Mouse (Mus musculus) brain, adult 2 months (tissue): ENCODE data around the gene Cnnm3.

Experiments used
- DNase-seq: peaks from one replicate; pipeline ENCODE4 v3.0.0; 2011; ENCODE audit warnings: low read depth, low spot score

Gene Cnnm3

DNA sequence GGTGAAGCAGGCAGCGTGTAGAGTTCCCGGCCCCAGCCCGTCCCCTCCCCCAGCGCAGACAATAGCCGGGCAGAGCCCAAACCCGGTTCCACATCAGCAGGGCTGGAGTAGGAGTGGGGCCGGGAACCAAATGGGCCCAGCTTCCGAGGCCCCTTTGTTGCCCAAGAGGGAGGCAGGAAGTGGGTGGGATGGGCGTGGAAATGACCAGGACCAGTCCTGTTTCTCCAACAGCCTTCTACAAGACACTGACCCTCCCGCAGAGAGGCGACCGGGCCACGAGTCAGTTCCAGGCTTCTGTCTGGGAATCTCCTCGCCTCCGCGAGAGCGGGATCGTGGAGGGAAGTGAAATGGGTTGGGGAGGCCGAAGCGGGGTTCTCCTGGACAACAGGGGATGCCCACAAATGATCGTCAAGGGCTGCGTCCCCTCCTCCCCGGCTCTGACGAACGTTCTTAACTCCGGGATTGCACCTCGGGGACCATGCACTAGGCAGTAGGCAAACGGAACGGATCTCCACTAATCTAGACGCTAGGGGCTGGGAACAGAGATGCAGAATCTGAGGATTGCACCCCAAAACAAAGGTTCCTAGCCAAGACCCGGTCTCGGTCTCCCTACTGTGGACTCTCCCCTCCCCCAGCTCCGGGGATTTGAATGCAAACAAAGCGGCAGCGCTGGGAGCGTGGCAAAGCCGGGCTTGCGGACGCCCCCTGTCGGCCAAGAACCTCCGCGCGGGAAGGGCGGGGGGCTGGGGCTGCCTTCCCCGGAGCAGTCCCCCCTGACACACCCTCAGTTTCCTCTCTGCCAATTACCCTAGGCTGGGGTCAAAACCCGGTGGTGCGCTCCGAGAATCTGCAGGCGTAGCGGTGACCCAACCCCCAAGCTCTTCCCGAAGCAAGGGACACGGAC, 45.1 kb downstream of the Cnnm3 start:
- peak; percentile 95 for DNase-seq

DNA sequence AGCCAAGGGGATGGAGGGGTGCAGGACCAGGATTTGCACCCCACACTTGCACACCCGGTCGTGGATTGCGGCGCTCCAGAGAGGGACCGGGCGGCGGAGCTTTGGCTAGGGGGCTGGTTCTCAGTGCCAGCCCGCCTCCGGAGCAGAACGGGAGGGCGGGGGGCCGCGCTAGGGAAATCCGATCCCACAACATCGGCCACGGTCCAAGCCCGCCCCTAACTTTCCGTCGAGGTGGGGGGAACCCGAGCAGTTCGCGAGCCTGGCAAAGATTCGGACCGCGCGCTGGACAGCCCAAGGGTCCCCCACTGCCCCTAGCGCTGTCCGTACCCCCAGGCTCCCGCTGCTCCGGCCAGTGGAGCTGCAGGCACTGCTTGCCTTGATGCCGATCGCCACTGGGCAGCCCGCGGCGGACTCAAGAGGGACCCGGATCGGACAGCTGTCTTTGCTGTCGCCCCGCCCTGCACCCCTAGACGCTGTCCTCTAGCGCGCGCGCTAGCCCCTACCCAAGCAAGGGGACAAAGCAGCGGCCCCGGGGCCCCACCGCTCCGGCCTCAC, 45.9 kb downstream of the Cnnm3 start:
- DNase-seq = peak; percentile 66

GRCm38 (mm10) chr1:36558031-36558993, 46.6 kb downstream of the Cnnm3 start, which contains the start of gene Sema4c:
TSS of gene Sema4c (minus strand) at chr1:36558349.
- peak; percentile 73 for DNase-seq

- no peak for DNase-seq
These were observed 47.6 kb downstream of the Cnnm3 start for GRCm38 (mm10) chr1:36559256-36559655.

DNA sequence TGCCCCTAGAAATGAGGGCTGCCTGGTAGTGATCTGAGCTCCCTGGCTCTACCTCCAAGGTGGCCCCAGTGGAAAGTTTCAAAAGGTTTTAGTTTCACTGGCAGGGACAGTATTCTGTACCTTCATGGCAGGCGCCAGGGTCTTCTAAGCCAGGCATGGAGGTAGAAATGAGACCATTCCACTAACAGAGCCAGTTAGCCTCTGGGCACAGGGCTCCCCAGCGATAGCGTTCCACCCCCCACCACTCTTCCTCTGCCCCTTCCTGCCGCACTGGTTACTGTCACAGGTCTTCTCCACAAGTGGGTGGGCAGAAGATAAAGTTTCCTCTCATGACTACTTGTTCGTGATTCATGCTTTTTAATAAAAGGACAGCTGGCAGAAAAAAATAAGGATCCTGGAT, 48.2 kb downstream of the Cnnm3 start:
- no peak for DNase-seq

GRCm38 (mm10) chr1:36560903-36561302, 49.2 kb downstream of the Cnnm3 start:
- no peak for DNase-seq

- no peak for DNase-seq
These were observed 50.7 kb downstream of the Cnnm3 start for GRCm38 (mm10) chr1:36562388-36562787.

DNA sequence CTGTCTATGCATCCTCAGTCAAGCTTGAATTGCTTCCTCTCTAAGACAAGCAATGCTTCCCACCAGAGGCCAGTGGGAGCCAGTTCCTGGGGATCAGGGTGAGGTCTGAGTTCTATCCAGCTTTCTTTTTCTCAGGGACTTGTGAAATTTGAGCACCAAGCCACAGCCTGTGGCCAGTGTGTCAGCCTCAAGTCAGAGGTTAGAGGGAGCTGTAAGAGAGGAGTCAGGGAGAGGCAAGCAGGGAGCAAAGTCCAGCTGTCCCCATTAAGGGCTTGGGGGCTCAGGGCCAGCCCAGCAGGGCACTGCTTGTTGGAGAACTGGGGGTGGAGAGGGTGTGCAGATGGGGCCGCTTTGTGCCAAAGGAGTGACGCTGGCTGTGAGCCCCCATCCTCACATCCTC, 51.5 kb downstream of the Cnnm3 start:
- no peak for DNase-seq

DNA sequence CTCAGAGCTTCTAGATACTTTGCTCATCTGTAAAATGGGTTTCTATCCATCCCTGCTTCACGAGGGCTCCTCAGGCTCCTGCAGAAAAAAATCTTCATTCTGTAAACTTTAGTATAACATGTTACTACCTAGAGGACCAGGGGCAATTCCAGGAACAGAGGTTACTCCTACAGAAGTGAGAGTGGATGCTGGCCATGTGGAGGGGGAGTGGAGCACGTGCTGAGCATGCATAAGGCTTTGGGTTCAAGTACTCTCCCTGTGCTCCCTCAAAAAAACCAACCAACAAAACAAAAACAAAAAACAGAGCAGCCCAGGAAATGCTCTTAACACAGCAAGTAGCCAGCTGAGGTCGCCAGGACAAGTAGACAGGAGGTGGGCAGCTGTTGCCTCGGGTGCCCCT, 52.0 kb downstream of the Cnnm3 start:
- no peak for DNase-seq

- DNase-seq = no peak
These were observed 52.4 kb downstream of the Cnnm3 start for GRCm38 (mm10) chr1:36564101-36564500.

DNA sequence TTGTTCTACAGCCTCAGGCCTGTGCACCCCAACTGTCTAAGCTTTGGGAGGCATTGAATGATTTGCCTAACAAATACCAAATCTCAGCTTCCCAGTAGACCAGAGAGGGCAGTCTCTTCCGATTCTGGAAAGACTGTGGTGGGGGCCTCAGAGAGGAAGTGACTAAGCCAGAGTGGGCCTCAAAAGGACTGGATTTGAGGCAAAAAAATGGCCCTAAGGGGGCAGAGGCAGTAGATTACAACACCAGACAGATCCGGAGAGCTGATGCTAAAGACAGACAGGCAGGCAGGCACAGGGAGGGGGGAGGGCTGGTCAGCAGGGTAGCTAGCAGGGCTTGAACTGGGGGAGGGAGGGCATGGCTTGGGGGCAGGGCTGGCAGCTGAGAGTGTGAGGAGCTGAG, 54.8 kb downstream of the Cnnm3 start:
- no peak for DNase-seq

DNA sequence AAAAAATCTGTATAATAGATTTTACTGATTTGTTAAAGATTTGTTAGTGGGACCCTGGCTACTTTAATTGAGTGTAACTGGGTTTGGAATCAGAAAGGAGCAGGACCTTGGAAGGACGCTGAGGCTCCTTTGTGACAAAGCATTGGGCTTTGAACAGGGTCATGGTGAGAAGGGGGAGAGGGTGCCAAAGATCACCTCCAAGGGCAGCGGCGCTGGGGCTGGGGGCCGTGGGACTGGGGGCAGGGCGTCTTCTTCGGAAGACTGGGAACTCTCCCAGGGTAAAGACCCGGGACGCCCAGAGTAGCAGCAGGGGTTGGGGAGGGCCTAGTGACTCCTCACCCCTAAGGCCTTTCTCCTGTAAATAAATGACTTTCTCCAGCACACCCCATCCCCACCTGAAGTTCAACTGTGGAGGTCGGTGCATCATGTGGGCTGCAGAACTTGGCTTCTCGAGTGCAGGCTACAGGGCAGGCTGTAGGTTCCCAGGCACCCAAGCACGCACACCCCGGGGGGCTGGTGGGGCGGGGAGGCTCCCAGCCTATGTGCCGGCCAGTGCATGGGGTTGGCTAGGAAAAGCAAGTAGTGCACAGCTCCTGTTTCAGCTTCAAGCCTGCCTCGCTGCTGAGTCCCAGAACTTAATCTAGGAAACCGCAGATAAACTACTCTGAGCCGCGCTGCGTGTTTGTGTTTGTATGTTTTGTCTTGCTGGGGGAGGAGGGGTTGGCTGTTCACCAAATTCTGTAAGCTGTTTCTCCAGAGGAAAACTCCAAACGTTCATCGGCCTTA, 56.3 kb downstream of the Cnnm3 start:
- no peak for DNase-seq

- DNase-seq = no peak
These were observed 57.1 kb downstream of the Cnnm3 start for GRCm38 (mm10) chr1:36568776-36569175.

- no peak for DNase-seq
These were observed 58.1 kb downstream of the Cnnm3 start for GRCm38 (mm10) chr1:36569694-36570276.

- no peak for DNase-seq
These were observed 58.7 kb downstream of the Cnnm3 start for GRCm38 (mm10) chr1:36570320-36570719.

GRCm38 (mm10) chr1:36571627-36572026, 60.0 kb downstream of the Cnnm3 start:
- DNase-seq = no peak

DNA sequence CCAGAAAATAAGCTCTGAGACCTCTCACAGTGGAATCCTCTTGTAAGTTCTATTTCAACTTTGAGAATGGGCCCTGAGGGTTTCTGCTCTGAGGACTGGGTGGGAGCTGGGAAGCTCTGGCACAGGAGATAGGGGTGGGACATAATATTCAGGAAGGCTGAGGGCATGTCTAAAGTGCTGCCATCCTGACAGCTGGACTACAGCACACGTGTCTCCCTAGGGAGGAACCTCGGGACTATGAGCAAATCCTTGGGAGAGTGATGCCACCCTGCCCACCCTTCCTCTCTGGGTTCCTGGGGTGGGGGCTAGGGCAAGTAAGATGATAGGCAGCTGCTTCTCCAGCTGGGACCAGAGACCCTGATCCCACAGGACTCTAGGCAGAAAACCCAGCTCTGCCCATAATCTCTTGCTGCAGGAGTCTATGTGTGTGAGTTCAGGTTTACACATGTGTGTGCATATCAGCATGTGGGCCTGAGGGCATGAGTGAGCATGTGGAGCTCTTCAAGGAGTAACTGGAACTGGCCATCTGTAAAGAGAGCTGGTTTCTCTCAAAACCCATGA, 60.6 kb downstream of the Cnnm3 start:
- DNase-seq = no peak

DNA sequence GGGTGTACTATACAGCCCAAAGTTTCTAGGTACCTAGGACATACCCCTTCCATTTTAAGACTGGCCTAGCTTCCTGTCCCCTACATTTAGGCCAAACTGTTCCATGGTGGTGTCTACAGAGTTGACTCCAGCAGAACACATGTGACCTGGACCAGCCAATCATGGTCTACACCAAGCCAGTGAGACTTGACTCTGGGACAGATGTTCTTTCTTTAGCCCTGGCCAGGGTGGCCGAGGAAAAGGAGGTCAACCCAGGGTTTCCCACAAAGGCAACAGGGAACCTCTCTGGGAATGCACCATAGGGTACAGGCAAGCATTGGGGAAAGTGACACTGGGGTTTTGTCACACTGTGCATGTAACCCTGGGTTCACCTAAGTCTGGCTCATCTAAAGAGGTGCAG, 61.0 kb downstream of the Cnnm3 start:
- no peak for DNase-seq

GRCm38 (mm10) chr1:36573524-36573923, 61.9 kb downstream of the Cnnm3 start:
- DNase-seq = no peak

DNA sequence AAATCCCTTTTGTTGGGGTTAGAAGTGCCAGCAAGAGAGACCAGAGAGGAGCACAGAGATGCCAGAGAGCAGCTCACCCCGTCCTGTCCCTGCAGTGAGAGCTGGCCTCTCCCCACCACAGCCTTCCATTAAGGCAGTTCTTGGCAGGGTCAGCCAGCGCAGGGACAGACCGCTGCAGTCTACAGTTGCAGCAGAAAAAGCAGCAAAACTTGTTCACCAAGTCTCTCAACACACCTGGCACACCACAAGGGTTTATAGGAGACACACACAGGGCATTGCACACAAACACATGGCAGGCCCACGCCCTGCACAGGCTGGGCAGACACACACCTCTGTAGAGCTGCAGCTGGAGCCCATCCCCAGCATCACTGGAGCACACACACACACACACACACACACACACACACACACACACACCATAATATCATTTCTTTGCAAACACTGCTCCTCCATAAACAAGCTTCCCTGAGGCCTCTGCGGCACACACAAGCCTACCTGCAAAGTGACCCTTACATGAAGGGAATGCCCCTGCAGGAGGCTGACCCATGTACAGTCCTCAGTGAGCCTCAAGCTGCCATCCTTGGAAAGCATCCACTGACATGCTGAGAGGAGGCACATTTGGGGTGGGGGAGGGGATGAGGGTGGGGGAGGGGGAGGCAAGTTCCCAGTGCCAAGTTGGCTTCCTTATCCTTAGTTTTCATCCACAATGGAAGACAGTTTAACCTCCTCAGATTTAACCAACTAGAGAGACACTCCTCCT, 62.7 kb downstream of the Cnnm3 start:
- no peak for DNase-seq
